Mouse (Mus musculus): ENCODE results near the gene Nfya.

The Nfya gene

GRCm38 (mm10) chr17:48345824-48346223, 63.9 kb downstream of the Nfya start:
- DNase-seq (ENCODE audit: low spot score), result no peak

- DNase-seq (ENCODE audit: low spot score), result no peak
Observed at GRCm38 (mm10) chr17:48343065-48343464, 66.6 kb downstream of the Nfya start.

- no peak for DNase-seq (ENCODE audit: low spot score)
Observed at GRCm38 (mm10) chr17:48341947-48342346, 67.8 kb downstream of the Nfya start.

GRCm38 (mm10) chr17:48340267-48340666, 69.4 kb downstream of the Nfya start:
- peak; percentile 50 for DNase-seq (ENCODE audit: low spot score)
